Mouse (Mus musculus) stomach, postnatal 0 days (tissue): Measurements from ENCODE around the gene Atpaf1.

Source experiments
- CTCF ChIP-seq: IDR thresholded peaks from 2 replicates; pipeline ENCODE4 v1.5.1; 2016; ENCODE audit warnings: antibody characterized with exemption, low read depth, mild to moderate bottlenecking, moderate library complexity
- EP300 ChIP-seq: optimal IDR thresholded peaks from 2 replicates; pipeline ENCODE3; 2016; ENCODE audit warnings: antibody characterized with exemption

- TF ChIP-seq CTCF = no peak
- no peak for TF ChIP-seq EP300
These were observed 65.5 kb downstream of the Atpaf1 start for GRCm38 (mm10) chr4:115850111-115850510.
